Mouse (Mus musculus): ENCODE data around the gene Ssty2.
"Not testable (repeated sequence)": the region's sequence is repeated elsewhere in the genome, so short reads cannot be mapped to it uniquely, and the experiment has no call there.

Gene Ssty2

GRCm38 (mm10) chrY:67047972-67048371 lies at the start of gene Ssty2:
Gene Ssty2 (minus strand): TSS chrY:67048072.
- DNase-seq (ENCODE audit: low spot score in 2 of 2): not testable (repeated sequence)
